Mouse (Mus musculus) natural killer cell, adult 2 months (primary cell): ENCODE measurements around the gene Nhlrc3.

Experiments
- DNase-seq, 2 experiments: peaks; one replicate each; pipeline ENCODE4 v3.0.0; 2022; ENCODE audit warnings: low spot score in 2 of 2

Nhlrc3 gene

DNA sequence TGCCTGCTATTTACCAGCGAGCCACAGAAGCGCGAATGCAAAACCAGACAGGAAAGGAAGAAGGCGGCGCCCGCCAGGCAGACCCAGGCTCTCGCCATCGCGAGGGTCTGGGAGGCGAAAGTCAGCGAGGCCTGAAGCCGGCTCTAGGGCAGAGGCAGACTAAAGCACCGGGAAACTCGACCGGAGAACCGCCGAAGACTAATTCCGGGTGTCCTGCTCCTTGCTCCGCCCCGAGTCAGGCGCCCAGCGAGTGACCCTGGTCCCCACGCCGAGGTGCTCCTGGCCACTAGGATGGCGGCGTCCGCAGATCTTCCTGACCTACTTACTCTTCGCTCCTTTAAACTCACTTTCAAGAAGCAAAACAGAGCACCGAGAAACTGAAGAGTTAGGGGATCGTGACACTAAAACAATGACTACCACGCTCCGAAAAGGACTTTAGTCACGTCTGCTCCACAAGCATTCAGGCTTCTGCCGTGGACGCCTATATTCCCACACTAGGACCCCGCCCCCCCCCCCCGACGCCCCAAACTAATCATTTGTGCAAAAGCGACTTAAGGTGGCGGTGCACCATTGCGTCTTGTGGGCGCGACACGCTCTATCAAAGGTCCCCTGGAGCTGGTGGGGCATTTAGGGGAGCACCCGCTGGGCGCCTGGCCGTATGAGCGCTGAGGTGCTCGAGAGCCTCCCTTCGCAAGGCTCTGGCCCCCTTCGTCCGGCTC lies at the start of gene Nhlrc3, which contains the start of gene Proser1:
Gene Nhlrc3 (minus strand): TSS at position 287 of the 719 bp plus-strand sequence.
Gene Proser1 (plus strand): TSS at position 621 of the 719 bp plus-strand sequence.
- DNase-seq: peak; percentile 92 to 94

DNA sequence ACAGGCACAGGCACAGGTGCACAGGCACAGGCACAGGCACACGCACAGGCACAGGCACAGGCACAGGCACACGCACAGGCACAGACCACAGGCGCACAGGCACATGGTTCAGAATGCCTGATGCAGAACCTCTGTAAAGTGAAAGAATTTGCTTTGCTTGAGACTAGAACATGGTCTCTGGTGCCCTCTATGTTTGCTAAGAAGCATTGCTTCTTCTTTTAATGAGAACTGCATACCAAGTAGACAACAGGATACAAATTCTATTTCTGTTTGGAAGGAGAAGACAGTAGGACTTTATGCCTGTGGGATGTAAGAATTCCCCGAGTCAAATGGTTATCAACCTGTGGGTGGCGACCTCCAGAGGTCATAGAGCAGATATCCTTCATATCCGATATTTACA lies 39.3 kb upstream of the Nhlrc3 start:
- DNase-seq: no peak

DNA sequence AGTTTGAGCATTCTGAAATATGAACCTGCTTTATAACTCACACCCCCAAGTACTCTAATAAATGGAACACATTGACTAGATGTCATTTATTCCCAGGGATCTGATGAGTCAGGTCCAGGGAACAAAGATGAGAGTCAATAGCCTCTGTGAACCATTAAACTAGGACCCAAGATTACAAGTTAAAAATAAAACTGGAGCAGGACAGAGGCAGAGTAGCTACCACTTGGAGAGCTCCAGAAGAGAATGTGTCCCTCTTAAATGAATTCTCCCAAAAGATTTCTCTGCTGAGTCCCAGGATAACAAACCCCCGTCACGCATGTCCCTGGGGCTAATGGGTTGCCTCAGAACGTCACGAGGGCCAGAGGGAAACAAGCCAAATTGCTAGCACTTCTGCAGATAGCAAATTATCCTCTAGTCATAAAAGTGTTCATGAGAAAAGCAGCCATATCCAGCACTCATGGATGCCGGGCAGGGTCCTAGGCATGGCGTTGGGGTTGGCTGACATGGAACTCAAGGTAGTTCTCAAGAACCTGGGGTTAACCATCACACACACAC lies 35.3 kb upstream of the Nhlrc3 start:
- DNase-seq: no peak

DNA sequence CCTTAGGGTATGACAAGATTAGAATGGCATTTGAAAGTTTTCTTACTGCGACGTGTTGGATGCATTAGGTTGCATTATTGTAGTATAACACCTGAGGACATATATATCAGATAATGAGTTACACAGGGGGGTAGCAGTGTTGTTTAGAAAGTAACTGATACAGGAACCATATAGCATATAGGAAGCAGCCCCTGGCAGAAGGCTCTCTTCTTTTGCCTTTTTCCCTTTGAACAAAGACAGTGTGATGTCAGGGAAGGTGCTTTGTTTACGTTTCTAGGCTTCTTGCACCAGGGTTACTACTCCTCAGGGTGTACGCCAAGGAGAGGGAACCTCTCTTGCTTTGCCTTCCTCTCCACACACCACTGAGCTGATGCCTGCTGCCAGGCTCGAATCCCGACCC lies 25.2 kb upstream of the Nhlrc3 start, which contains the start of gene Stoml3:
Gene Stoml3 (plus strand): TSS at position 301 of the 400 bp plus-strand sequence.
- no peak for DNase-seq

DNA sequence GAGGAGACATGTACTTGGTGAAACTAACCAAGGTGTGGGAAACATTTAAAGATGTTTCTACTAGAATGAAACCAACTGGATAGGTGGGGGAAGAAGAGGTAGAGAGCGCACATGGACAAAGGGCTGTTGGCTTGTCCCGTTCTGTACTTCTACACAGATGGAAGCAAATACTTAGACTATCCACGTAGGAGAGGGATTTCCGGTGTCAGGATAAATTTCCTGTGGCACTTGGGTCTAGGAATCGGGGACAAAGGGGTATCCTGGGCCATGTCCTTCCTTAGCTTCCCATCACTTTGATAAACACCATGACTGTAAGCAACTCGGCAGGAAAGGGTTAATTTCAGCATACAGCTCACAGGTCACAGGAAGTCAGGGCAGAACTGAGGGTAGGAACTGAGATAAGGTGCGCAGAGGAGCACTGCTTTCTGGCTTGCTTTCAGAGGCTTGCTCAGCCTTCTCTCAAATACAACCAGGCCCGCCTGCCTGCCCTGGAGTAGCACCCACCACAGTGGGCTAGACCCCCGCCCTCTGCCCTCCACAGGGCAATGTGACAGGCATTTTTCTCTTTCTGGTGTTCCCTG lies 24.0 kb upstream of the Nhlrc3 start:
- no peak for DNase-seq

DNA sequence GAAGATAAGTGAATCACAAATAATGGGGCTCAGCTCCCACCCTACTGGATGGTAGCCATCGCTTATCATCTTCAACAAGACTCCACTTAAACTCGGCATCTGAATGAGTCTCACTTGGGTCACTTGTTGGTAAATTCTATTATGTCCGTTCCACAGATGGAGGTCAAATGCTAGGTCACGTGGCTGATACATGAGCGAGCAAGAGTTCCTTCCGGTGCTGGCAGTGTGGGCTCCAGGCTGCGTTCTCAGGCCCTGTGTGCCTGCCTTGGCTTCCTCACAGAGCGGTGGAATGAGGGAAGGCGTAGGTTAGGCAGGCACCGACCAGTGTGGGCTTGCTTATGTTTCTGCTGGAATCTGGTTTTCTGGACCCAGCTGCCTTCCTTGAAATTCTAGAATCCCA lies 23.4 kb upstream of the Nhlrc3 start:
- DNase-seq: no peak

DNA sequence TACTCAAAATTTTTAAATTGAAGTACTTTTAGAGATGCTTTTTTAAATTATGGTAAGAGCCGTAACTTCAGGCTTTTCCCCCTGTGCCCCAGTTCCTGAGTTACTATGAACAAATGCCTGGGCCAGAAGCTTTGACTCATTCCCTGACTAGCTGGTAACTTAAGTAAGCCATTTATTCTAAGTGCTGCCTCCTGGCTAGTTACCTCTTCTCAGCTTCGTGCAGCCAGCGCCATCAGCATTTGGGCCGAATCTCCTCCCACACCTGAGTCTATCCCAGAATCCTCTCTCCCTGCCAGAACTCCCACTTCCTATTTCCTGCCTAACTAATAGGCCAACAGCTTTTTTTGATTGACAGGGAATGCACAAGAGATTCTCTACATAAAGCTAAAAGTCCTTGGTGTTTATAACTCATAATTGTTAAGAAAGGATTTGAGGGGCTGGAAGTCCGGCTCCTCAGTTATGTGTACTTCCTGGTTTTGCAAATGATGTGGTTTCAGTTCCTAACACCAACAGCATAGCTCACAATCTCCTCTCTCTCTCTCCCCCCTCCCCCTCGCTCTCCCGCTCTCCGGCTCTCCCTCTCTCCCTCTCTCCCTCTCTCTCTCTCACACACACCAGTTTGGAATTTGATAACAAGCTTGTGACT lies 20.4 kb upstream of the Nhlrc3 start:
- no peak for DNase-seq

DNA sequence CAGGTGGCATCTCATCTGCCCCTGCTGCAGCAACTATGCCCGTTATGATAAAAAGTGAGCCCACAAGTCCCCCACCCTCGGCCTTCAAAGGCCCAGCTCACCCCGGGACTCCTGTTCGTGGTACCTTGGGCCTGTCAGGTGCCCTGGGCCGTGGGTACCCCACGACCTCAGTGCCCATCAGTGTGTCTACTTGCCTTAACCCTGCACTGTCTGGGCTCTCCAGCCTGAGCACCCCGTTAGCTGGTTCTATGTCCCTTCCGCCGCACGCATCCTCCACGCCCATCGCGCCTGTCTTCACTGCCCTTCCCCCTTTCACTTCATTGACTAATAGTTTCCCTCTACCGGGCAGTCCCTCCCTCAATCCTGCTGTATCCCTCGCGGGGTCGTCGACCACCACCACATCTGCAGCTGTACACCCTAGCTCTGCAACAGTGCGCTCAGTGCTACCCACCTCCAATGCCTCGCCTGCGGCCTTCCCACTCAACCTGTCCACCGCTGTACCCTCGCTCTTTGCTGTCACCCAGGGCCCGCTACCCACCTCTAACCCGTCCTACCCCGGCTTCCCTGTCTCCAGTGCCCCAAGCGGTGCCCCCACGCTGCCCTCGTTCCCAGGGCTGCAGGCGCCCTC lies 15.4 kb upstream of the Nhlrc3 start:
- DNase-seq: no peak

DNA sequence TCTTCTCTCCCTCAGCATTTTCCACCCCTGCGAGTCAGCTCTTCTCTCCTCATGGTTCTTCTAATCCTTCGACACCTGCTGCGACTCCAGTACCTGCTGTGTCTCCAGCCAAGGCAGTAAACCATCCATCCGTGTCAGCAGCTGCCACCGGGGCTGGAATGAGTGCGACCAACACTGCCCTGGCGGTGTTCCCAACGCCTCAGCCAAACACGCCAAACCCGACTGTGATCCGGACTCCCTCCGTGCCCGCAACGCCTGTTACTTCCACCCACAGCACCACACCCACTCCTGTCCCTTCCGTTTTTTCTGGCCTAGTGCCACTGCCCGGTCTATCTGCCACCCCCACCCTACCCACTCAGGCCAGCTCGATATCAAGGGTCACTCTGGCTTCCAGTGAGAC lies 14.3 kb upstream of the Nhlrc3 start:
- DNase-seq: no peak

DNA sequence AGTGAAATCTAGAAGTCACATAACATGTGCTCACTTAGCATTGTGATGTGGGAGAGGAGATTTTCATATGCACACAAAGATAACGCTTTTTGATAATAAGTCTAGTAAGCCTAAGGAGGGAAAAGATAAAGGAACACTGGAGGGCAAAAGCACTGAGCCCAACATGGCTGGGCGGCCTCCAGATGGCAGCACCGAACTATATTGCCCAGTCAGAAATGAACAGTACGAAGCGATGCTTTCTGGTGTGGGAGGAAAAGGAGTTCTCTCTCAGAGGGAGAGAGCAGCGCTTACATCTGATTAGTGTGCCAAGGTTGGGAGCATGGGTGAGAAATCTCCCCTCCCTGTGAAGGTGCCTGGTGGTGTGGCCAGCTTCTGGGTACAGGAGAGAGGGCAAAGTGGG lies 12.8 kb upstream of the Nhlrc3 start:
- no peak for DNase-seq

DNA sequence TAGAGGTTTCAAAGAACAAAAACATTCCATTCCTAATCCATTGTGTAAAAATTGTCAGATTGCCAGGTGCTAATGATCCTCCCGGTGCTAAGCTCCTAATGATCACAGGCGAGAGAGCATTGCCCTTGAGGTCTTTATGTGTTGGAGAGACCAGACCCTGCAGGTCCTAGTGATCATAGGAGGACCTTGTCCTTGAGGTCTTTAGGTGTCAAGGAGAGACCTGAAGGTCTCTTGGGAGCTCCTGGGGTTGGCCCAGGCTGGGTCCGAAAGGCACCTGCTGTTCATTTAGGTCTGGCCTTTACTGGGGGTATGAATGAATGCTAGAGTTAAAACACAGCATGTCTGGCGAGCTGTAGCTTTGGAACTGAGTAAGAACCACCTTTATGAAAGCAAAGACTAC lies 11.0 kb upstream of the Nhlrc3 start:
- no peak for DNase-seq

DNA sequence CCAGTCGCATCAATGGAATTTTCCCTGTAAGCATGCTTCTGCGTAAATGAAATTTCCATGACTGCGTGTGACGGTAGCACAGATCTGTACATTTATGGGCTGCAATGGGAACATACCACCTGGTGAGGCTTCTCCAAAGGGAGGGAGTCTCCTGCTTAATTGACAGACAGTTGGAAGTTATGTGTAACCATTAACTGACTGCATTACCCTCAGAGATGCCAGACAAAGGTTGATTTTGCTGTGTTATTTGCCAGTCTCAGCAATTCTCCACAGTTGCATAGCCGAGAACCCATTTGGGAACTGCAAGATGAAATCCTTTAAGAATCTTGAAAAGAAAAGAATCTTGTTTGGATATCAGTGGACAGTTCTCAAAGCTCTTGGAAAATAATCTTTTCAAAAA lies 8.9 kb upstream of the Nhlrc3 start:
- no peak for DNase-seq

DNA sequence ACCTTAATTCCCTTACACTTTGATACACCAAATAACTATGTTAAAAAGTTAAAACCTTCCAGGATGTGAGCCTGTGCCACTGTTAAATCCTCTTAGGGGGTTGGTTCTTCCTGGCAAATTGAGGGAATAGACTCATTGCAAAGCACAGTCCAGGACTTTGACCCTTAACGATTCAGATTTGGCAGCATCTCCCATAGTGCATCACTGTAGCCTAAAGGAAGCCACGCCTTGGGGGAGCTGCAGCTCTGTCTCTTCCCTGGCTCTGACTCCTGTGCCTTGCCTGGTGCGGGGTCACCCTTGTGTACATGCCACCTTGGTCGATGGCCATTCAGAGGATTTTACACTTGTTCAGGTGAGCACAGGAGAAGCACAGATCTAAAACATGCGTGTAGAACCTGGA lies 6.5 kb upstream of the Nhlrc3 start:
- no peak for DNase-seq

DNA sequence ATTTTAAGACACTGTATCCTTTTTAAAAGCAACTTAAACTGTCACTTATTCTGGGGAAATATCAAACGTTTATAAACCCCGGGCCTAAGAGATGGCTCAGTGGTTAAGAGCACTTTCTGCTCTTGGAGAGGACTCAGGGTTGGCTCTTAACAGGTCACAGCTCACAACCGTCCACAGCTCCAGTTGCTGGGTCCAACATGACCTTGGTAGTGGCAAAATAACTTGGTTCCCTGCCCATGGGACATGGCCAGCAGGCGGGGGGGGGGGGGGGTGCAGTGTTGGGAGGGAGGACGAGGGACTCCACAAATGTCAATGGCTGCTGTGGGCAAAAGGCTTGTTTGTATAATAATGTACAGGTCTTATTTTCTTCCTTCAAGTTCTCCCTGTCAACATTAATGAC lies 4.2 kb upstream of the Nhlrc3 start:
- DNase-seq: no peak

DNA sequence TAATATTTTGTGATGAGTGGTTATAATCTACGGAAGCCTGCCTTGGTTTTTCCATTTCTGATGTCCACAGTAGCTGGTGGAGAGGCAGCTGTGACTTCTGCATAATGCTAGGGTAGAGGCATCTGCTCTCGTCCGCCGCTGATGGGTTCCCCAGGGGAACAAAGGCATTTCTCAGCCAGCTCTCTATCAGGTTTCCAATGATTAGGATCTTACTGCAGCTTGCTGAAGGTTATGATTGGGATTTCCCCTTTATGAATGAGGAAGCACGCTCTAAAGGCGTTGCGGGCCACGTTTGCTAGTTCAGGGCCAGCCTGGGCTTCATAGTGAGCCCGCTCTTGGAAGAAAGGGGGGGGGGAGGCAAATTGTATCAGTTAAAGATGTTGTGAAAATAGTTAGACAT lies 3.3 kb upstream of the Nhlrc3 start:
- no peak for DNase-seq

DNA sequence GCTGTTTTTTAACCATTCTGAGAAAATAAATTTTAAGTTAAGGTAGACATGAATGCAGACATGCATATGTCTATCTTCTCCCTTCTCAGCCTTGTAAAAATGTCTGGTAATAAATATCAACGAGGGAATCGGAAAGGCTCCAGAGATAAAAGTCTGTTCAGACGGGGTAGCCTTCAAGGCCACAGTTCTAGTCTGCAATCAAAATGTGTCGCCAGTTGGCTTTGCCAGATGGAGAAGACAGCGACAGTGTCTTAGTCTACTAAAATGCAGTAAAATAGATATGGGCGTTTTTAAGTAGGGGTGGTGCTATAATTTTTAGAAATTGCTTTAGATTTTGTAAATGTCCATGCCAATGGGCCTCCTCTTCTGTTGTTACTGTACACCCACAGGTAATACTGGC lies 2.2 kb upstream of the Nhlrc3 start:
- DNase-seq: no peak

DNA sequence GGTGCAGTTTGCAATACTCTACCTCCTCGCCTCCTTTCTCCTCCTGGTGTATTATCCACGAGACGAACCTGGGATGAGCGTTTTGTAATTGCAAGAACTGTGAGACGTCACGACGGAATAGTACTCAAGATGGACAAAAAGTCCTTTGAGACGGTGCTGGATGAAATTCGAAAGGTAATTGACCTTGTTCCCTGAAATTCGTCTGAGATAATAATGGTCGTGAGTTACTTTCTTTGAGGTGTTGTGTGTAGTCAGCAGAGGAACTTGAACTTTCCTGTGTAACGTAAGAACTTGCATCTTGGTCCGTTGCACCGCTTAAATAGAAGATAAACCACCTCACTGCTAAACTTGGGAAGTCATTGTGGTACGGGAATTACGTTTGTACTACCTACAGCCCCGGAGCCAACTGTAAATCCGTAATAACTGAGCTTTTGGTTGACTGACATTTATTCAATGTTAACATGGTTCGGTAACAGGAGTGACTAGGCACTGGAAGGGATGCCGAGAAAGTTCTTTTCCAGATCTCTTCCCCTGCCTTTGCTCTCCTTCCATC lies 1.1 kb upstream of the Nhlrc3 start:
- DNase-seq: no peak

DNA sequence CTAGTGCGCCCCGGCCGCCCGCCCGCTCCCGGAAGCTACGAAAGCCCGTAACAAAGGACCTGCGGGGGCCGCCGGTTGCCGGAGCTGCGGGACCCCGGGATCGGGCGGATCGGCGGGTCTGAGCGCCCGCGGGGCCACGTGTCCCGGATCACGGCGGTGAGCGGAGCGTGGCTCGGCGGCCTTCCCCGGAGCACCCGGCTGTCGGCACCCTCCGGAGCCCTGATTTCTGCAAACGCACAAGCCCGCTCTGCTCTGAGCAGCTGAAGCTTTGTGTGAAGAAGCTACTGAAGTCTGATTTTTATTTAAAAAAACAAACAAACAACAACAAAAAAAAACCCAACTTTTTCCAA lies 608 bp upstream of the Nhlrc3 start:
- no peak for DNase-seq

DNA sequence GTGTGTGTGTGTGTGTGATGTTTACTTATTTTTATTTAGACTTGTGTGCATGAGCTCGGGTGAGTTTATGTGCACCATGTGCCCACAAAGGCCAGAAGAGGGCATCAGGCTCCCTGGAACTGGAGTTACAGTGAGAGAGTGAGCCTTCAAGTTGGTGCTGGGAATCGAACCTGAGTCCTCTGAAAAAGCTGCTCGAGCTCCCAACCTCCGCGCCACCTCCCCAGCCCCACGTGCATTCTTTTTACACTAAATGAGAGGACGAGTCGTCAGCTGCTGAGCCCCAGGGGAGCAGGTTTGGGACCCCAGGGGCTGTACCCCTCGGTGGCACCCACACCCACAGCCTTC lies 459 bp downstream of the Nhlrc3 start:
- peak in 1 of 2 experiments; percentile 43 for DNase-seq

DNA sequence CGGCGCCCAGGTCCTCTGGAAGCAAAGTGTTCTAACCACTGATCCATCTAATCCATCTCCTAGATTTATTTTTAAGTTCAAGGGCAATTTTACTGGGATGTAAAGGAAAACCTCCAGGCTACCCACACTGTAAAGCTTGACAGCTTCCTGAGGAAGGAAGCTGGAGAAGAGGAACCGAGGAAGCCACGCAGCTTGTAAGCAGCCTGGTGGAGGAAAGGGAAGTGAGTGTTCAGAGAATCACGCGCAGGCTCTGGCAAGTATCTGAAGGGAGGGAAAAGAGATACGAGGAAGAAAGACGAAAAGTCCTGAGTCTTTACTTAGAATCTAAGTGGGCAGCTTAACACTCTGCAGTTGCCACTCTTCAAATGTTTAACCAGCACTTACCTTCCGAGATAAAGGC lies 3.0 kb downstream of the Nhlrc3 start:
- no peak for DNase-seq

DNA sequence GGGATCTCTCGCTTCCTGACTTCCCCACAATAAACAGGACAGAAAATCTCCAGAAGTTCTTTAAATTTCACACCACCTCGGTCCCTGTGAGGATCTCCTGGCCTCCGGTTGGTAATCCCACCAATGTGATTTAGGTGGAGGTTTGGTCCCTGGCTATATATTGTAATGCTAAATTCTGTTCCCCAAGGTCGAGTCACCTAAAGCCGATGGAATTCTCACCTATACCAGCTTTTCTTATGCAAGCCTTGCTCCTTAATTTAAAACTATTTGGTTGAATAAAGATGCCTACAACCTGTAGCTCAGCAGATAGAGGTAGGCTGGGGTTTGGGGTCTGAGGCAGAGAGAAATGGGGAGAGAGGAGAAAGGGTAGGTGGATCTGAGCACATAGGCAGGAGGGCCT lies 5.4 kb downstream of the Nhlrc3 start:
- no peak for DNase-seq

DNA sequence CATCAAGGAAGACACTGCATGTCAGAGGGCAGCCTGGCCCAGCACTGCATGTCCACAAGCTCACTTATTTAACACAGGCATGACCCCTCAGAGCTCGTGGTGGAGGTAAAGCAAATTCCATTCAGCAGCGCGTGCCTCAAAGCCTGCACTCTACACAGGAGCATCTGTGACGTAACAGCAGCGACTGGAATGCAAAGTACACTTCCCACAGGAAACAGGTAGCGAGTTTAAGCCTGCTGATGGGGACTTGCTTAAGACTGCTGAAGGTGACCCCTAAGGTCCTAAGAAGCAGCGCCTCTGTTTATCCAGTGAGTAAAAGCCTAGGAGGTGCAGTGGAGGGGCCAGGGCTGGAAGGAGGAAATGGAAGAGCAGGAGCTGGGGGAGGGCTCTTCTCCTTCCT lies 8.1 kb downstream of the Nhlrc3 start:
- no peak for DNase-seq
